Mouse (Mus musculus) embryonic fibroblast, embryonic 13.5 days (primary cell): Measurements from ENCODE around the gene Slc48a1.

Experiments used
- CTCF ChIP-seq: IDR thresholded peaks from 2 replicates; pipeline ENCODE4 v1.5.1; 2011; ENCODE audit warnings: mild to moderate bottlenecking, control low read depth, low read length, moderate library complexity, borderline replicate concordance; ENCODE audit not compliant: insufficient read depth
- POLR2A ChIP-seq: IDR thresholded peaks from 2 replicates; pipeline ENCODE4 v1.6.1; 2011; ENCODE audit warnings: low read depth, mild to moderate bottlenecking, control low read depth, low read length, moderate library complexity

DNA sequence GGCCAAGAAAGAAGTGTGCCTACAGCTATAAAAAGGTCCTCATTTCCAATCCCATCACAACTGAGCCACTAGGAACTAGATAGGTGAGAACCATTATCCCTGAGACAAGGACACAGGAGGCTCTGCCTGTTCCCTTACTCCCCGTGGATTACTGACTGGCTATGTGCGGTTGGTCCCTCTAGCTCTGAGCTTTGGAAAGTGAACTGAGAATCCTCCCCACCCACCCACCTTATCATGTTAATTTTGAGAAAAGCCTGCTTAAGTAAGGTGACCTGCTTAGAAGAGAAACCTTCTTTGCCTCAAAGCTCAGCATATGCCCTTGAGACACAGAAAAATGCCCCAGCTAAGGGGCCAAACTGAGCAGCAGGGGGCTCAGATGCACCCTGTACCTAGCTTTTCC is 51.1 kb downstream of the Slc48a1 start:
- no peak for TF ChIP-seq CTCF
- no peak for TF ChIP-seq POLR2A
